Mouse (Mus musculus): ENCODE measurements around the gene Babam2.

- TF ChIP-seq CTCF (IDR thresholded peaks at IDR 0.05; ENCODE audit: extremely low read depth, insufficient read length, insufficient replicate concordance, low read depth, low read length) = no peak
- no peak for TF ChIP-seq POLR2A (IDR thresholded peaks at IDR 0.05; ENCODE audit: low read depth, low read length)
Measured at GRCm38 (mm10) chr5:31727456-31727855, 30.0 kb downstream of the Babam2 start.

Data from small intestine, adult 2 months (tissue).